Mouse (Mus musculus) heart, embryonic 16.5 days (tissue): ENCODE data around the gene Mfsd6. TPM values are rescaled to one million over a fixed set of nuclear protein-coding genes. Genes with fewer than 3 reads are reported as not detected.
A peak's percentile ranks its signal among the peaks of the same experiment; 100 is the strongest.

Experiments used
- ATAC-seq: fragments of 200-750 bp; cut with Nextera tagmentation; replicated peaks from 2 replicates; pipeline ENCODE4 v1.8.0; 2017; ENCODE audit warnings: moderate number of reproducible peaks; ENCODE audit not compliant: insufficient read depth, low FRiP score; ENCODE audit errors: extremely low read depth
- H3K27ac ChIP-seq: fragments of 300-500 bp; sonication (generic); 2 replicates; pipeline ENCODE4 v1.5.1; 2014; ENCODE audit warnings: mild to moderate bottlenecking, low read length, control low read depth, moderate library complexity
- H3K27me3 ChIP-seq: fragments of 300-500 bp; sonication (generic); 2 replicates; pipeline ENCODE4 v1.6.1; 2014; ENCODE audit warnings: low read length, mixed read lengths; ENCODE audit not compliant: control insufficient read depth, insufficient read depth
- H3K36me3 ChIP-seq: fragments of 300-500 bp; sonication (generic); 2 replicates; pipeline ENCODE4 v1.6.1; 2014; ENCODE audit not compliant: control insufficient read depth, insufficient read depth
- H3K4me1 ChIP-seq: fragments of 300-500 bp; sonication (generic); 2 replicates; pipeline ENCODE4 v1.6.1; 2014; ENCODE audit warnings: low read length, mixed read lengths; ENCODE audit not compliant: control insufficient read depth, insufficient read depth
- H3K4me2 ChIP-seq: fragments of 300-500 bp; sonication (generic); 2 replicates; pipeline ENCODE4 v1.6.1; 2014; ENCODE audit warnings: low read depth, mild to moderate bottlenecking, control low read depth, low read length
- H3K4me3 ChIP-seq: fragments of 300-500 bp; sonication (generic); 2 replicates; pipeline ENCODE4 v1.5.1; 2014; ENCODE audit warnings: mild to moderate bottlenecking, control low read depth, low read length
- H3K9ac ChIP-seq: fragments of 300-500 bp; sonication (generic); 2 replicates; pipeline ENCODE4 v1.6.1; 2014; ENCODE audit warnings: low read length, control low read depth
- H3K9me3 ChIP-seq: fragments of 300-500 bp; sonication (generic); replicated peaks from 2 replicates; pipeline ENCODE4 v1.6.1; 2016; ENCODE audit warnings: low read length; ENCODE audit not compliant: control insufficient read depth
- WGBS: fragments of 180-500 bp; shearing (Covaris S2); extraction: QIAGEN DNeasy Blood & Tissue Kit; methylation state at CpG from one replicate; pipeline ENCODE4 v1.1.7; 2014; 5-methylcytosine and 5-hydroxymethylcytosine counted together
- polyA plus RNA-seq: library from polyadenylated mRNA; unstranded; fragments of >200 nt; fragmentation: Nextera tagmentation; extraction: Ambion mirVana; gene quantifications from 2 replicates; pipeline ENCODE4 v1.2.1, GENCODE M21; 2015

The Mfsd6 gene
- polyA plus RNA-seq, 1 experiment from 2014 or later = 3.1 TPM

- H3K4me1 ChIP-seq = peaks cover 4% of the 10 kb centered on the region; the same call in 1 of the 2 replicates
- H3K27me3 ChIP-seq = no peaks in the 10 kb centered on the region
- no peaks in the 10 kb centered on the region for H3K9me3 ChIP-seq
- H3K4me2 ChIP-seq = no peak overlapping the region
- no peak overlapping the region for H3K4me3 ChIP-seq
- no peak overlapping the region for H3K9ac ChIP-seq
- H3K36me3 ChIP-seq = no peaks in the 10 kb centered on the region; the same call in 1 of the 2 replicates
- no peak overlapping the region for H3K27ac ChIP-seq
- ATAC-seq = no peak
- WGBS = 83% methylated on average over 3 of the region's 3 CpGs
These were observed 91.3 kb downstream of the Mfsd6 start for GRCm38 (mm10) chr1:52635932-52636331.

- Histone ChIP-seq H3K36me3 (no peaks in the 10 kb centered on the region; the same call in 1 of the 2 replicates), H3K27me3 (no peaks in the 10 kb centered on the region), H3K4me2 (no peak overlapping the region), H3K9me3 (no peaks in the 10 kb centered on the region), H3K27ac (no peak overlapping the region), H3K4me3 (no peak overlapping the region), H3K9ac (no peak overlapping the region), H3K4me1 (peaks cover 4% of the 10 kb centered on the region; the same call in 1 of the 2 replicates)
- 90% methylated on average over 6 of the region's 6 CpGs for WGBS
- ATAC-seq = no peak
These were observed 93.0 kb downstream of the Mfsd6 start for GRCm38 (mm10) chr1:52634251-52634650.

- Histone ChIP-seq H3K4me2 (peak overlapping the region; percentile 61), H3K4me3 (peak overlapping the region; percentile 79; the same call in 1 of the 2 replicates), H3K9ac (no peak overlapping the region; the same call in 1 of the 2 replicates), H3K27ac (no peak overlapping the region), H3K36me3 (no peaks in the 10 kb centered on the region), H3K4me1 (peaks cover 4% of the 10 kb centered on the region; the same call in 1 of the 2 replicates), H3K27me3 (no peaks in the 10 kb centered on the region), H3K9me3 (no peaks in the 10 kb centered on the region)
- no peak for ATAC-seq
- 84% methylated on average over 2 of the region's 2 CpGs for WGBS
These were observed 95.7 kb downstream of the Mfsd6 start for GRCm38 (mm10) chr1:52631570-52631969.

DNA sequence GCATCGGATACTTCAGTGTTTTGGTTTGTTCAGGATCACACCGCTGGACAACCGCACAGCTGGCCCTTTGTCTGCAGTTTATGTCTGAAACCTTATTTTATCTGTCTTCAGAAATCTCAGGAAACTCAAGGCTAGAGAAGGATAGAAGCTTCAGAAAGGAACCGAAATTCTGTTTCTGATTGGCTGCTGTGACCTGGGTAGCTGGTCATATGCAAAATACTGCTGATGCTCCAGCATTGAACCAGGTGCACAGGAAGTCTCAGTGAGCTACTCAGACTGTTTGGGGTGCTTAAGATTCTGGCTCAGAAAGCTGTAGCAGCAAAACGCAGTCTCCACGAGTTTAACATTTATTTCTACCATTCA is 96.3 kb downstream of the Mfsd6 start:
- Histone ChIP-seq H3K9me3 (no peaks in the 10 kb centered on the region), H3K27me3 (no peaks in the 10 kb centered on the region), H3K4me1 (peaks cover 4% of the 10 kb centered on the region; the same call in 1 of the 2 replicates), H3K9ac (peak overlapping the region; percentile 83), H3K4me2 (peak overlapping the region; percentile 61), H3K27ac (peak overlapping the region; percentile 71), H3K4me3 (peak overlapping the region; percentile 79), H3K36me3 (no peaks in the 10 kb centered on the region)
- 0% methylated on average over 6 of the region's 6 CpGs for WGBS
- peak; percentile 78 for ATAC-seq

DNA sequence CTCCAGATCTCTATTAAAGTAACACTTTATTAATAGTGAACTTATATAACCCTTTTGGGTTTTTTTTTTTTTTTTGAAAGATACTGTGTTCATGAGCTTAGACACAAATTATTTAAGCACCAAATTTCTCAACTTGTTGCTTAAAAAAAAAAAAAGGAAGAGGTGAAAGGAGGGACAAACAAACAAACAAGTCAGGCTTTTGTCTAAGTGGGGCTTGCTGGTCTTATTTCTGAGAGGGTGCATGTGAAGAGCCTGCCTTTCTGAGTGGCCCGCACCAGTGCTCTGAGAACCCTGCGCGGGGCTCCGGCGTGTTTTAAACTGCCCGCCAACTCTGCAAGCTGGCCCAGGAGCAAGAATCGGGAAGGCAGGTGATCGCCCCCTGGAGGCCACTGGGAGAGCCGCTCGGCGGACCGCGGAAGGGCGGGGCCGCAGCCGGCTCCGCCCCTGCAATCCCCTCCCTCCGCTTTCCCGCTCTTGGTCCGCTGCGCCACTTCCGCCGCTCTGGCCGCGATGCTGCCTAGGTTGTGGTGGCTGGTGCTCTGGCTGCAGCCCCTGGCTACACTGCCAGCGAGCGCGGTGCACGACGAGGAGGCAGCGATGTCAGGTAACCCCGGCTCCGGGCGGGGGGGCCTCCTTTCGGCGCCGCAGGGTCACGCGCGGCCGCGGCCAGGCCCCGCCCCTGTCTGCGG is 96.9 kb downstream of the Mfsd6 start, which contains the start of gene Nemp2:
TSS of gene Nemp2 (plus strand) at position 456 of the 689 bp plus-strand sequence.
- H3K9me3 ChIP-seq = no peaks in the 10 kb centered on the region
- peaks cover 4% of the 10 kb centered on the region; the same call in 1 of the 2 replicates for H3K4me1 ChIP-seq
- peak within 1 kb of the TSS; percentile 63 for H3K4me2 ChIP-seq
- H3K36me3 ChIP-seq = no peaks in the 10 kb centered on the region
- peak within 1 kb of the TSS; percentile 71 for H3K27ac ChIP-seq
- H3K27me3 ChIP-seq = no peaks in the 10 kb centered on the region
- H3K9ac ChIP-seq = peak within 1 kb of the TSS; percentile 83
- H3K4me3 ChIP-seq = peak within 1 kb of the TSS; percentile 79
- WGBS = 0% methylated on average over 43 of the region's 44 CpGs
- peak; percentile 93 for ATAC-seq

- Histone ChIP-seq H3K4me2 (no peak overlapping the region), H3K4me1 (no peaks in the 10 kb centered on the region), H3K9ac (no peak overlapping the region), H3K9me3 (0 out of 2 replicates have a peak, but pooled peaks cover 2% of the 10 kb centered on the region), H3K27me3 (no peaks in the 10 kb centered on the region), H3K27ac (no peak overlapping the region), H3K4me3 (no peak overlapping the region), H3K36me3 (no peaks in the 10 kb centered on the region)
- ATAC-seq = no peak
These were observed 106.8 kb downstream of the Mfsd6 start for GRCm38 (mm10) chr1:52620442-52620841.

DNA sequence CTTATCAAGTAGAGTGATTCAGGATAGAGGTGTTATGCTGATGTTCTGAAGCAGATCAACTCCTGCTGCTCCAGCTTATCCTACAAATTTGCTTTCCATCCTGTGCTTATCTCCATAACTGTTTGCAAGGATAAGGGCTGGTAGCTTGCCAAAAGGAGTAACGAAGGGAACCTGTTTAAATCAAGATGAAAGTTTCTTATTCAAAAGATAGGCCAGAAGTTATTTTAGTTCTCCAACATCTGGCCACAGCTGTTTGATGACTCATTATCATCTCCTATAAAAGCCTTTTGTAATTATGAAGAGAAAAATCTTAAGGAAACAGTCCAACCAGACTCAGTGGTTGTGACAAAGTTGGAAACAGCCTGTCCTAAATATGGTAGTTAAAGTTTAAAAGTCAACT is 109.0 kb downstream of the Mfsd6 start:
- no peak overlapping the region for H3K4me3 ChIP-seq
- no peak for ATAC-seq
- 32% methylated on average over 1 of the region's 1 CpGs for WGBS

DNA sequence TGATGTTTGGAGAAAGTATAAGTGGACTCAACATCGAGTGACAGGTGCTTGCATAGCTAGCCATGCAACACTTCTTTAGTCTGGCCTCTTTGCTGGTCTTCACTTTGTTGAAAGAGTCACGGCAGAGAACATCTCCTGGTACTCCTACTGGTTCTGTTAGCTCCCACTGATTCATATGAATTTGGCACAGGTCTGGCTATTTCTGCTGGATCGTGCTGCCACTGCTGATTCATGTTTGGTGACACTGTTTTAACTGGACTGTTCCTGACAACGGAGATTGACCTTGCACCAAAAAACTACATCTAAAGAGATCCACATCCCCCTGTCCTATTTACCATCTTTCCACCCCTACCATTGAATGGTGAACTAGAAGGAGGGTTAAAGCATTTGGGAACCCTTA is 118.8 kb downstream of the Mfsd6 start:
- no peak overlapping the region for H3K27ac ChIP-seq
- H3K4me3 ChIP-seq = no peak overlapping the region
- no peak overlapping the region for H3K9ac ChIP-seq
- ATAC-seq = no peak
- no peaks in the 10 kb centered on the region for H3K36me3 ChIP-seq
- no peaks in the 10 kb centered on the region for H3K27me3 ChIP-seq
- WGBS = 73% methylated on average over 4 of the region's 4 CpGs
- H3K4me1 ChIP-seq = no peaks in the 10 kb centered on the region
- no peaks in the 10 kb centered on the region for H3K9me3 ChIP-seq
- no peak overlapping the region for H3K4me2 ChIP-seq

More for the DNA sequence above, 109.0 kb downstream of the Mfsd6 start:
- Histone ChIP-seq H3K4me1 (no peaks in the 10 kb centered on the region), H3K27ac (no peak overlapping the region), H3K9me3 (0 out of 2 replicates have a peak, but pooled peaks cover 2% of the 10 kb centered on the region), H3K36me3 (no peaks in the 10 kb centered on the region), H3K4me2 (no peak overlapping the region), H3K9ac (no peak overlapping the region), H3K27me3 (no peaks in the 10 kb centered on the region)

DNA sequence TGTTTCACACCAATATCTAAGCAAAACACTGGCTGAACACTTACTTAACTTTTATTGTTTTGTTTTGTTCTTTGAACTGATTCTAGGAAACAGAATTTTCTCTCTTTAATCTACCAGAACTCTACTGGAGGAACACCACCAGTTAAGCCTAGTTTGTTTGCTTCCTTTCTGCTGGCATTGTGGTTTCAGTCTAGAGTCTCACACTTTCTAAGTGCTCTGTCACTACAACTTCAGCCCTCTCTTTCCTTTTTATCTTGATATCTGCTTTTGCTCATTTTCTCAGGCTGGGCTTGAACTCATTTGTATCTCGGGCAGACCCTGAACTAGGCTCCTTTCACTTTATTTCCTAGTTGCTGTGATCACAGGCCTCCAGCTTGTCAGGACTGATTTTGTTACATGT is 119.6 kb downstream of the Mfsd6 start:
- Histone ChIP-seq H3K36me3 (no peaks in the 10 kb centered on the region), H3K4me3 (no peak overlapping the region), H3K9ac (no peak overlapping the region), H3K4me2 (no peak overlapping the region), H3K4me1 (no peaks in the 10 kb centered on the region), H3K27me3 (no peaks in the 10 kb centered on the region), H3K27ac (no peak overlapping the region), H3K9me3 (no peaks in the 10 kb centered on the region)
- no peak for ATAC-seq
- WGBS = 53% methylated on average over 1 of the region's 1 CpGs
